In the genomic region with DNA sequence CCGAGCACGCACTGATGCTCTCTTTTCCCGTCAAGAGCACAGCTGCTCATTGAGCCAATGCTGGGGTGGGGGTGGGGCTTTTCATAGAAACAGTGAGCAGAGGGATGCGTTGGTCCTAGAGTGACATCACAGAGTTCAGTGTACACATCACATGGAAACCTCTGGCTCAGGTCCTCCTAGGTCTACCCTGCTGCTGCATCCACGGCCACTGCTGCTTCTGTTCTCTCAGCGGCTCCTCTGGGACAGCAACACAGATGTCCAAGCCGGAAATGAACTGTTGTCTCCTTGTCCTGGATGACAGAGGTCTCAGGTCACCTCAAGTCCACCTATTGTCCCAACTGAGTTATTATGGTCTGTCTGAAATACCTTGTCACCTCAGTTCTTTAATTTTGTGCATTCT, we compare ENCODE assay signal across 21 mouse cellular contexts. TPM values are rescaled to one million over a fixed set of nuclear protein-coding genes. Genes with fewer than 3 reads are reported as not detected.
DNase-seq lines count a peak whose midpoint lies in the region; ATAC-seq and TF ChIP-seq lines count a peak whose summit lies in the region.
"Had no signal": no experiment of that assay in that cellular context is flagged by ENCODE, and none has a peak within 500 bp of the region (broad histone marks: within the 10 kb centered on the region; RNA-seq: fewer than 3 reads in every experiment).

No protein-coding gene starts in this region.

- TF ChIP-seq POLR2A in myocyte (IDR thresholded peaks at IDR 0.05; ENCODE audit: insufficient read length, low read depth): peak; percentile 21

- no peak overlapping the region for H3K27ac ChIP-seq in hindbrain, embryonic 11.5 days (ENCODE audit: low read depth, low read length)
- H3K27ac ChIP-seq in hindbrain, embryonic 13.5 days: no peak overlapping the region
- H3K27ac ChIP-seq: forebrain, embryonic 10.5 days; gastrocnemius, adult 2 months; hindbrain, embryonic 12.5 days; intestine, embryonic 15.5 days had no signal

- no peaks in the 10 kb centered on the region for H3K79me2 ChIP-seq in myocyte (ENCODE audit: control insufficient read depth, insufficient read depth)

- H3K4me2 ChIP-seq in hindbrain, embryonic 11.5 days (replicated peaks; ENCODE audit: low read depth, low read length): no peak overlapping the region
- H3K4me2 ChIP-seq in hindbrain, embryonic 13.5 days: no peak overlapping the region
- no peak overlapping the region for H3K4me2 ChIP-seq in myocyte (ENCODE audit: low read depth)
- H3K4me2 ChIP-seq: embryonic facial prominence, embryonic 15.5 days; heart, embryonic 15.5 days; hindbrain, embryonic 12.5 days; intestine, embryonic 15.5 days had no signal

- no peak overlapping the region for H3K9ac ChIP-seq in hindbrain, embryonic 11.5 days (ENCODE audit: low read depth, low read length)
- H3K9ac ChIP-seq in hindbrain, embryonic 13.5 days: no peak overlapping the region
- H3K9ac ChIP-seq: embryonic facial prominence, embryonic 15.5 days; heart, embryonic 15.5 days; hindbrain, embryonic 12.5 days; intestine, embryonic 15.5 days had no signal

- no peaks in the 10 kb centered on the region for H3K27me3 ChIP-seq in hindbrain, embryonic 11.5 days (ENCODE audit: control insufficient read depth, insufficient read depth, low read length)
- no peaks in the 10 kb centered on the region for H3K27me3 ChIP-seq in hindbrain, embryonic 13.5 days
- no peaks in the 10 kb centered on the region for H3K27me3 ChIP-seq in myocyte (ENCODE audit: control insufficient read depth, insufficient read depth, insufficient read length)
- H3K27me3 ChIP-seq: embryonic facial prominence, embryonic 15.5 days; heart, embryonic 15.5 days; hindbrain, embryonic 12.5 days; intestine, embryonic 15.5 days had no signal

- WGBS in hindbrain, embryonic 11.5 days: 35% methylated on average over 7 of the region's 7 CpGs
- WGBS in hindbrain, embryonic 13.5 days: 29% methylated on average over 7 of the region's 7 CpGs

- no peak overlapping the region for H3ac ChIP-seq in myocyte (ENCODE audit: control insufficient read depth, insufficient read length)

- no peak for ATAC-seq in hindbrain, embryonic 11.5 days (ENCODE audit: low FRiP score)
- ATAC-seq in hindbrain, embryonic 13.5 days (ENCODE audit: low FRiP score): no peak
- ATAC-seq: forebrain, embryonic 14.5 days; intestine, embryonic 15.5 days had no signal

- peak; percentile 47 to 54 for DNase-seq in heart, adult 18-20 months
- DNase-seq in heart, adult 9 months (ENCODE audit: low spot score in 2 of 2): no peak
- peak; percentile 39 for DNase-seq in hindbrain, embryonic 11.5 days (ENCODE audit: low spot score)
- peak; percentile 41 for DNase-seq in R1 (ENCODE audit: low read depth, low spot score)
- DNase-seq in ovary, adult 18-20 months (ENCODE audit: low spot score): no peak
- no peak for DNase-seq in adrenal gland, postnatal 14 days
- DNase-seq: adrenal gland, postnatal 25 days; cerebellum, adult 2 months; cerebellum, postnatal 14 days; gastrocnemius, adult 2 months; gastrocnemius, postnatal 25 days; kidney, adult 18-20 months had no signal

- H3K9me3 ChIP-seq in hindbrain, embryonic 11.5 days (ENCODE audit: control insufficient read depth, low read length): no peaks in the 10 kb centered on the region
- H3K9me3 ChIP-seq in hindbrain, embryonic 13.5 days: no peaks in the 10 kb centered on the region
- H3K9me3 ChIP-seq: embryonic facial prominence, embryonic 15.5 days; forebrain, embryonic 10.5 days; heart, embryonic 15.5 days; hindbrain, embryonic 12.5 days; intestine, embryonic 15.5 days had no signal

- H3K36me3 ChIP-seq in hindbrain, embryonic 11.5 days (ENCODE audit: control insufficient read depth, insufficient read depth, low read length): peaks cover 3% of the 10 kb centered on the region
- H3K36me3 ChIP-seq in hindbrain, embryonic 13.5 days: peaks cover 63% of the 10 kb centered on the region
- peaks cover 18% of the 10 kb centered on the region for H3K36me3 ChIP-seq in myocyte (ENCODE audit: control insufficient read depth, insufficient read depth)

- no peak overlapping the region for H3K4me3 ChIP-seq in hindbrain, embryonic 11.5 days (ENCODE audit: low read depth, low read length)
- H3K4me3 ChIP-seq in hindbrain, embryonic 13.5 days: no peak overlapping the region
- H3K4me3 ChIP-seq in myocyte: no peak overlapping the region
- H3K4me3 ChIP-seq: embryonic facial prominence, embryonic 15.5 days; erythroblast, embryonic 14.5 days; forebrain, embryonic 10.5 days; gastrocnemius, adult 2 months; heart, embryonic 15.5 days; hindbrain, embryonic 12.5 days; intestine, embryonic 15.5 days had no signal

- no peaks in the 10 kb centered on the region for H3K4me1 ChIP-seq in hindbrain, embryonic 11.5 days (replicated peaks; ENCODE audit: control insufficient read depth, insufficient read depth, low read length)
- H3K4me1 ChIP-seq in hindbrain, embryonic 13.5 days (replicated peaks): peaks cover 6% of the 10 kb centered on the region; the same call in 1 of the 2 replicates
- H3K4me1 ChIP-seq: embryonic facial prominence, embryonic 15.5 days; intestine, embryonic 15.5 days had no signal

TF ChIP-seq in myocyte, 11 proteins besides CTCF, POLR2A, EP300 and RAD21:
- TF ChIP-seq MYOD1 (IDR thresholded peaks at IDR 0.05; ENCODE audit: control insufficient read depth in 1 of 3, insufficient read length in 2 of 3, low read depth in 2 of 3) (no peak), POLR2AphosphoS2 (IDR thresholded peaks at IDR 0.05; ENCODE audit: insufficient read length, low read depth) (peak; percentile 88)

RNA-seq across cellular contexts. Expression of gene Anapc7, which starts 28.5 kb away (rescaled TPM):
- total RNA-seq in heart, adult 18-20 months (2021): 10 to 100 TPM; 31.8 to 32.4 TPM
- polyA plus RNA-seq in hindbrain, embryonic 11.5 days (2014; fragmentation: Nextera tagmentation; extraction: Ambion mirVana): 27.1 and 33.7 TPM in 2 replicates
- polyA plus RNA-seq in hindbrain, embryonic 13.5 days (2015; fragmentation: Nextera tagmentation; extraction: Ambion mirVana): 46.7 and 51.8 TPM in 2 replicates
- polyA plus RNA-seq in myocyte (2012; fragmentation: generic; extraction: Trizol): 62.7 TPM
- total RNA-seq in adrenal gland, postnatal 14 days (2021): 47.3 and 50.4 TPM in 2 replicates

RNA-seq across cellular contexts. Expression of gene Atp2a2, which starts 52.1 kb away (rescaled TPM):
- total RNA-seq in heart, adult 18-20 months (2021): over 10,000 TPM; 12,284 to 12,648 TPM
- polyA plus RNA-seq in hindbrain, embryonic 11.5 days (2014; fragmentation: Nextera tagmentation; extraction: Ambion mirVana): 46.5 and 50.2 TPM in 2 replicates
- 39.4 and 41.2 TPM in 2 replicates for polyA plus RNA-seq in hindbrain, embryonic 13.5 days (2015; fragmentation: Nextera tagmentation; extraction: Ambion mirVana)
- polyA plus RNA-seq in myocyte (2012; fragmentation: generic; extraction: Trizol): 295 TPM
- 212 and 220 TPM in 2 replicates for total RNA-seq in adrenal gland, postnatal 14 days (2021)

RNA-seq across cellular contexts. Expression of gene Arpc3, which starts 58.3 kb away (rescaled TPM):
- total RNA-seq in heart, adult 18-20 months (2021): 10 to 100 TPM; 92.8 to 97.7 TPM
- polyA plus RNA-seq in hindbrain, embryonic 11.5 days (2014; fragmentation: Nextera tagmentation; extraction: Ambion mirVana): 53.8 and 68.9 TPM in 2 replicates
- polyA plus RNA-seq in hindbrain, embryonic 13.5 days (2015; fragmentation: Nextera tagmentation; extraction: Ambion mirVana): 159 and 173 TPM in 2 replicates
- polyA plus RNA-seq in myocyte (2012; fragmentation: generic; extraction: Trizol): 217 TPM
- 240 and 253 TPM in 2 replicates for total RNA-seq in adrenal gland, postnatal 14 days (2021)

Comparison
In these comparisons a context has a peak if more than half of its experiments do, and no peak if none do; other contexts are left out.
1. DNase-seq: peak in heart, adult 18-20 months (2 of 2), hindbrain, embryonic 11.5 days (single experiment) and R1 (single experiment); none in heart, adult 9 months (0 of 2), ovary, adult 18-20 months (single experiment) and adrenal gland, postnatal 14 days (single experiment).